Mouse (Mus musculus) intestine, embryonic 15.5 days (tissue): Measurements from ENCODE around the gene Gm13941. TPM values are rescaled to one million over a fixed set of nuclear protein-coding genes. Genes with fewer than 3 reads are reported as not detected.

Experiments
- ATAC-seq: fragments of 200-750 bp; cut with Nextera tagmentation; 2 replicates; pipeline ENCODE4 v1.8.0; 2017; ENCODE audit warnings: moderate TSS enrichment, moderate library complexity
- H3K27ac ChIP-seq: fragments of 300-500 bp; sonication (generic); 2 replicates; pipeline ENCODE4 v1.5.1; 2015; ENCODE audit warnings: mild to moderate bottlenecking, inconsistent platforms
- H3K27me3 ChIP-seq: fragments of 300-500 bp; sonication (generic); replicated peaks from 2 replicates; pipeline ENCODE4 v1.6.1; 2015; ENCODE audit warnings: inconsistent platforms
- H3K36me3 ChIP-seq: fragments of 300-500 bp; sonication (generic); 2 replicates; pipeline ENCODE4 v1.6.1; 2015; ENCODE audit warnings: inconsistent platforms
- H3K4me1 ChIP-seq: fragments of 300-500 bp; sonication (generic); replicated peaks from 2 replicates; pipeline ENCODE4 v1.6.1; 2015; ENCODE audit warnings: inconsistent platforms
- H3K4me2 ChIP-seq: fragments of 300-500 bp; sonication (generic); replicated peaks from 2 replicates; pipeline ENCODE4 v1.6.1; 2015; ENCODE audit warnings: mild to moderate bottlenecking, inconsistent platforms
- H3K4me3 ChIP-seq: fragments of 300-500 bp; sonication (generic); replicated peaks from 2 replicates; pipeline ENCODE4 v1.5.1; 2015; ENCODE audit warnings: inconsistent platforms
- H3K9ac ChIP-seq: fragments of 300-500 bp; sonication (generic); 2 replicates; pipeline ENCODE4 v1.6.1; 2015; ENCODE audit warnings: inconsistent platforms
- H3K9me3 ChIP-seq: fragments of 300-500 bp; sonication (generic); 2 replicates; pipeline ENCODE4 v1.6.1; 2016; ENCODE audit warnings: inconsistent platforms
- WGBS: fragments of 180-500 bp; shearing (Covaris S2); methylation state at CpG from one replicate; pipeline ENCODE4 v1.1.7; 2015; 5-methylcytosine and 5-hydroxymethylcytosine counted together
- polyA plus RNA-seq: library from polyadenylated mRNA; unstranded; fragments of >200 nt; fragmentation: Nextera tagmentation; extraction: Ambion mirVana; gene quantifications from 2 replicates; pipeline ENCODE4 v1.2.1, GENCODE M21; 2015

Gene Gm13941
- not detected in 2 replicates for polyA plus RNA-seq

DNA sequence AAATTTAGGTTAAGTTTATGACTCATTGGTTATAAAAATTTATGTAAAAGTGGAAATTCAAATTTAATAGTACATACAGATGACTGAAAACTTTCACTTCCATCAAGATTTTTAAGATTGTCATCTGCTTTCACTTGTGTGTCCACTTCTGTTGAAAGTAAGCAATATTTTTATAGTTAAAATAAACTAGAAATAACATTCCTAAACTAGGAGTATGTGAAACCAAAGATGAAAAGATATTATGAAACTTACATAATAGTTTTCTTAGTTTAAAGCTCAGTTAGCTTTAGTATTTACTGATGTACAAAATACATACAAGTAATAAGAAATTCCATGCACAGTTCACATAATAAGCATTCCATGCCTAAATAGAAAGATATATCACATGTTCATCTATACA, at the start of gene Gm13941:
Gm13941 (minus strand) TSS at position 101 of the 400 bp plus-strand sequence.
- H3K4me1 ChIP-seq = no peaks in the 10 kb centered on the region
- H3K9ac ChIP-seq = no peak within 1 kb of the TSS
- no peaks in the 10 kb centered on the region for H3K36me3 ChIP-seq
- H3K9me3 ChIP-seq = no peaks in the 10 kb centered on the region
- H3K27ac ChIP-seq = no peak within 1 kb of the TSS
- no peak within 1 kb of the TSS for H3K4me2 ChIP-seq
- H3K4me3 ChIP-seq = no peak within 1 kb of the TSS
- H3K27me3 ChIP-seq = no peaks in the 10 kb centered on the region
- ATAC-seq = no peak

DNA sequence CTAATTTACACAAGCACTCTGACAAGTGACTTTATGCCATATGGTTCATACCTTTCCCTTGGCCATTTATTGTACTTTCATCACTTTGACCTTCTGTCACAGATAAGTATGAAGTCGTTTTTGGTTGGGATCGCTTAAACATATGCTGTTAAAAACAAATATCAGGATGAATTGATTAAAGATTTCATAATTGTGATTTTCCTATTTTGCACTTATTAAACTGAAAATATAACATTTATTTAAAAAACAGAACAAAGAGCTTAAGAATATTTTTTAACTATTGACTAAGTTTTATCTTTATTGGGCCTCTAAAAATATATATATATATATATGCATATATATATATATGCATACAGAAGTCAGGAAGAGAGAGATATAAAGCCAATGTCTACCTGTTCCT, 47.1 kb upstream of the Gm13941 start, which contains the start of gene Gm15130:
Gm15130 (minus strand) TSS at position 101 of the 400 bp plus-strand sequence.
- H3K4me3 ChIP-seq = no peak within 1 kb of the TSS
- H3K27me3 ChIP-seq = no peaks in the 10 kb centered on the region
- no peaks in the 10 kb centered on the region for H3K9me3 ChIP-seq
- no peaks in the 10 kb centered on the region for H3K4me1 ChIP-seq
- ATAC-seq = no peak
- no peak within 1 kb of the TSS for H3K4me2 ChIP-seq
- 77% methylated on average over 2 of the region's 2 CpGs for WGBS
- no peaks in the 10 kb centered on the region for H3K36me3 ChIP-seq
- no peak within 1 kb of the TSS for H3K9ac ChIP-seq
- no peak within 1 kb of the TSS for H3K27ac ChIP-seq

DNA sequence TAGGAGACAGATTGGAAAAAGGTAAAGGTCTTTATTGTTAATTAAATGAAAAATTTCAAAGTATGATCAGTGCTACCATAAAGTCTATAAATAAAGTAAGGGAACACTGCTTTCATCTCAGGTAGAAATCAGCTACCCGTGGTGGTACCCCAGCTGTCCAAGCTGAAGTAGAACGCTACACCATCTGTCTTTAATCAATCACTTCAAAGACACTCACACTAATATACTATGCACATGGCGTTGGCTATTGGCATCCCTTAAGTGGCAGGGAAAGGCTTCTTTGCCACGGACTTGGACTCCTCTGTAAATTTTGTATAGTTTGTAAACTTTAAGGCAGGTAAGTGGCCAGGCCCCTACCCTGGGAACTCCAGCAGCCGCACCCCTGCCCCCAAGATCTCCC, 30.0 kb upstream of the Gm13941 start:
- no peaks in the 10 kb centered on the region for H3K4me1 ChIP-seq
- no peak overlapping the region for H3K4me2 ChIP-seq
- no peak overlapping the region for H3K27ac ChIP-seq
- 62% methylated on average over 5 of the region's 5 CpGs for WGBS
- H3K36me3 ChIP-seq = no peaks in the 10 kb centered on the region
- H3K27me3 ChIP-seq = no peaks in the 10 kb centered on the region
- H3K4me3 ChIP-seq = no peak overlapping the region
- no peak for ATAC-seq
- no peaks in the 10 kb centered on the region for H3K9me3 ChIP-seq
- H3K9ac ChIP-seq = no peak overlapping the region

DNA sequence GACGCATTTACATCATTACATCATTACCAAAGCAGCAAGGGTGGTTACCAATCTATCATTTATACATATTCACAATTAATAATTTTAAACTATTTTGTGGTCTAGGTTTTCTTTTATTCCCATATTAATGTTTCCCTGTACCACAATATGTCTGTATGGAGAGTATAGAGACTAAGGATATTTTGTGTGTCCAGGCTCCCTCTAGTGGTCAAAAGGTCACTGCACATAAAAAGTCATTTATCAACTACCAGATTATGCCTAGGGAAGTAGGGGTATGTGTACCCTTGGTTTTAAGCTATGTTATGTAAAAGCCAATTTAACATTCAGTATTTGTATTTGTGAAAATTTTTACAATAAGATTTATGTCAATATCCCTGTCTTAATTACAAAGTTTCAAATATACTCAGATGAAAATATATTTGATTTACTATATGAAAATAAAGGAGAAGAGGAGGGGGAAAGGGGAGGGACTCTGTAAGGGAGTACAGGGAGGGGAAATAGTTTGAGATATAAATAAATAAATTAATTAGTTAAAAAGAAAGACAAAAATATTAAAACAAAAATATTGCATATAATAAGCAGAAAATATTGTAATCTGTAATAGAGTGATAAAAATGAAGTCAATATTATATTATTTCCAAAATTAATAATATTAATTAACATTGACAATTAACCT, 47.1 kb downstream of the Gm13941 start:
- no peak overlapping the region for H3K27ac ChIP-seq
- H3K36me3 ChIP-seq = no peaks in the 10 kb centered on the region
- no peak overlapping the region for H3K9ac ChIP-seq
- WGBS = 97% methylated on average over 1 of the region's 1 CpGs
- no peaks in the 10 kb centered on the region for H3K9me3 ChIP-seq
- H3K4me1 ChIP-seq = no peaks in the 10 kb centered on the region
- ATAC-seq = peak; percentile 58; the same call in 1 of the 2 replicates
- H3K4me2 ChIP-seq = no peak overlapping the region
- H3K27me3 ChIP-seq = no peaks in the 10 kb centered on the region
- H3K4me3 ChIP-seq = no peak overlapping the region

Other genes with a start within 250 kb of the Gm13941 start
- gene Ano3, start 155.1 kb downstream of the Gm13941 start, polyA plus RNA-seq = 0.05 and 0.10 TPM in 2 replicates
- gene Gm15130, start 47.0 kb upstream of the Gm13941 start, polyA plus RNA-seq = not detected in 2 replicates
- not detected in 2 replicates for gene 4930430A15Rik, start 123.6 kb upstream of the Gm13941 start, polyA plus RNA-seq
- not detected in 2 replicates for gene Olfr1275, start 129.3 kb upstream of the Gm13941 start, polyA plus RNA-seq
- gene Olfr1276, start 148.5 kb upstream of the Gm13941 start, polyA plus RNA-seq = not detected in 2 replicates
- gene Olfr1277, start 168.1 kb upstream of the Gm13941 start, polyA plus RNA-seq = not detected in 2 replicates
- not detected in 2 replicates for gene Olfr1278, start 184.2 kb upstream of the Gm13941 start, polyA plus RNA-seq
- gene Olfr1279, start 194.7 kb upstream of the Gm13941 start, polyA plus RNA-seq = not detected in 2 replicates
- gene Olfr1280, start 208.0 kb upstream of the Gm13941 start, polyA plus RNA-seq = not detected in 2 replicates
- gene Olfr1281, start 220.5 kb upstream of the Gm13941 start, polyA plus RNA-seq = not detected in 2 replicates
- gene Olfr1282, start 230.1 kb upstream of the Gm13941 start, polyA plus RNA-seq = not detected in 2 replicates